In the genomic region with DNA sequence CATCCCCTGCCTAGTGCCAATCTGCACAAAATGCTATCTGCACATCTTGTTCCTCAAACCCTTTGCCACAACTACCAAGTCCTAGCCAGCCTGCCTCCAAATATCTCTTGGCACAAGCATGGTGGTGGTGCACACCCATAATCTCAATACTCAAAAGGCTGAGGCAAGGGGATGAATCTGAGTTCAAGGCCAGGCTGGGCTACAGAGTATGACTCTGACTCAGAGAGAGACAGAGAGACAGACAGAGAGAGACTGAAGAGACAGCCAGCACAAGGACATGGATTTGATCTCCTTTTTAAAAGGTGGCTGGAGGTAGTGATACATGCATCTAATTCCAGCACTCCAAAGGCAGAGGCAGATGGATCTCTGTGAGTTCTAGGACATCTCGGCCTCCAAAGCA, we compare ENCODE assay signal across 10 mouse cellular contexts. TPM values are rescaled to one million over a fixed set of nuclear protein-coding genes. Genes with fewer than 3 reads are reported as not detected.
DNase-seq lines count a peak whose midpoint lies in the region.
"Had no signal": no experiment of that assay in that cellular context is flagged by ENCODE, and none has a peak within 500 bp of the region (broad histone marks: within the 10 kb centered on the region; RNA-seq: fewer than 3 reads in every experiment).

No protein-coding gene starts in this region.

- DNase-seq in adrenal gland, adult 2 months: peak; percentile 52
- no peak for DNase-seq in adrenal gland, adult 18-20 months (ENCODE audit: low spot score in 2 of 2)
- DNase-seq in adrenal gland, postnatal 14 days: peak; percentile 49
- no peak for DNase-seq in adrenal gland, postnatal 4 days (ENCODE audit: low spot score in 2 of 2)
- no peak for DNase-seq in liver
- DNase-seq: cerebellum, adult 11-12 months; cerebellum, adult 2 months; cerebellum, adult 9-10 months; cerebellum, postnatal 25 days; forebrain, postnatal 0 days had no signal

RNA-seq across cellular contexts. Expression of gene Phykpl, which starts 21.3 kb away (rescaled TPM):
- 10 to 100 TPM; 21.7 to 23.3 TPM for total RNA-seq in adrenal gland, adult 2 months (2021)
- polyA plus RNA-seq in adrenal gland, adult 2 months (2012; rRNA removed): 29.2 and 35.1 TPM in 2 replicates
- 10 to 100 TPM; 20.9 to 24.6 TPM for total RNA-seq in adrenal gland, adult 18-20 months (2021)
- total RNA-seq in adrenal gland, postnatal 14 days (2021): 27.8 and 29.1 TPM in 2 replicates
- total RNA-seq in adrenal gland, postnatal 4 days (2021): 10 to 100 TPM; 39.2 to 42.2 TPM

RNA-seq across cellular contexts. Expression of gene Hnrnpab, which starts 43.4 kb away (rescaled TPM):
- total RNA-seq in adrenal gland, adult 2 months (2021): 100 to 1,000 TPM; 266 to 294 TPM
- polyA plus RNA-seq in adrenal gland, adult 2 months (2012; rRNA removed): 234 and 286 TPM in 2 replicates
- 100 to 1,000 TPM; 254 to 336 TPM for total RNA-seq in adrenal gland, adult 18-20 months (2021)
- total RNA-seq in adrenal gland, postnatal 14 days (2021): 354 and 356 TPM in 2 replicates
- total RNA-seq in adrenal gland, postnatal 4 days (2021): 100 to 1,000 TPM; 350 to 387 TPM

RNA-seq across cellular contexts. Expression of gene Nhp2, which starts 56.3 kb away (rescaled TPM):
- total RNA-seq in adrenal gland, adult 2 months (2021): 10 to 100 TPM; 76.3 to 79.4 TPM
- polyA plus RNA-seq in adrenal gland, adult 2 months (2012; rRNA removed): 41.8 and 48.3 TPM in 2 replicates
- total RNA-seq in adrenal gland, adult 18-20 months (2021): 10 to 100 TPM; 53.3 to 68.6 TPM
- 64.2 and 74.7 TPM in 2 replicates for total RNA-seq in adrenal gland, postnatal 14 days (2021)
- 10 to 100 TPM; 73.2 to 74.9 TPM for total RNA-seq in adrenal gland, postnatal 4 days (2021)

Comparison
In these comparisons a context has a peak if more than half of its experiments do, and no peak if none do; other contexts are left out.
1. DNase-seq: peak in adrenal gland, adult 2 months (single experiment) and adrenal gland, postnatal 14 days (single experiment); none in adrenal gland, adult 18-20 months (0 of 2), adrenal gland, postnatal 4 days (0 of 2) and liver (single experiment).